Mouse (Mus musculus) lung, adult 2 months (tissue): ENCODE data around the gene Ndufaf4.

Experiments used
- CTCF ChIP-seq: fragments of 200-500 bp; IDR thresholded peaks from 2 replicates; pipeline ENCODE4 v1.5.1; 2011; ENCODE audit warnings: mild to moderate bottlenecking, low read length, control low read depth; ENCODE audit not compliant: insufficient read depth
- POLR2A ChIP-seq: fragments of 200-500 bp; IDR thresholded peaks from 2 replicates; pipeline ENCODE4 v1.6.1; 2011; ENCODE audit warnings: low read depth, mild to moderate bottlenecking, control low read depth, low read length, borderline replicate concordance; ENCODE audit errors: extremely low read depth

DNA sequence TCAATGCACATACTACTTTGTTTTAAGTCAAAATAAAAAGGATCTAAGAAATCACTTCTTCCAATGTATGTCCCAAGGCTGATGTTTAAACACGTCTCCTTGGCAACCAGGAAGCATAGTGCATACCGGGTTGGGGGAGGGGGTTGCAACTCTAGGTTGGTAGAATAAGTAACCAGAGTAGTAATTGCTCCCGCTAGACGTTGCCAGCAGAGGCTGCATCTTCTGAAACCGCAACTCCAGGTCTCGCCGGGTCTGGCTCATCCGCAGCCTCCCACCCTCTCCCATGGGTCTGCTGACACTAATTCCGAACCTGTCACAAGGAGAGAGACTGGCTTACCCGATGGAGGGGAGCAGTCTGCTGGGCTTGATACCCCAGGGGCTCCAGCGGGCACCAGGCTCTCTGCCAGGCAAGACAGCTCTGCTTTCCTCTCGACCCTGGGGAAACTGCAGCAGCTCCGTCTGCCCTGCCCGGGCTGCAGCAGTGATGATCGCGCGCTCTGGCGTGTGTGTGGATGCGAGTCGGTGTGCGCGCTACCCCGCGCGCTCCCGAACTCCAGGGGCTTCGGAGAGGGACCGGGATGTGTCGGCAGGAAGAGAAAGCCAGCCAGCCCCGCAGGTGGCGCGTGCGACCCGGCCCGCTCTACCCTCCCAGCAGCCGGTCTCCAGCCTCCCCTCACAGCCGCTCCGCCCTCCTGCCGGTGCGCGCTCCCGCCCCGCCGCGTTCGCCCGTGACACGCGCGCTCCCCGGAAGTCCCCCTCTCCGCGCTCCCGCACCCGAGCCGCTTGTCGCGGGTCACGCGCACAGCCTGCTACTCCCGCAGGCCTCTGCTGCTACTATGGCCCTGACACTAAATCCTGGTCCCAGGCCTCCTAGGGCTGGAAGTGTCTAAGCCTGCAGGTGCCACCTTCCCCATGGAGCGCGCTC lies 47.2 kb upstream of the Ndufaf4 start, which contains the start of gene Klhl32:
- TF ChIP-seq CTCF: no peak
- TF ChIP-seq POLR2A: no peak
